Mouse (Mus musculus) neural tube, embryonic 11.5 days (tissue): ENCODE data around the gene Smpx. TPM values are rescaled to one million over a fixed set of nuclear protein-coding genes. Genes with fewer than 3 reads are reported as not detected.

Experiments
- ATAC-seq: fragments of 200-750 bp; cut with Nextera tagmentation; 2 replicates; pipeline ENCODE4 v1.8.0; 2017; ENCODE audit warnings: moderate number of reproducible peaks, mild to moderate bottlenecking, moderate TSS enrichment, moderate library complexity; ENCODE audit not compliant: insufficient read depth, low FRiP score, low TSS enrichment
- DNase-seq: peaks from one replicate; pipeline ENCODE4 v3.0.0-alpha.2; 2015; ENCODE audit warnings: low spot score
- H3K27ac ChIP-seq: fragments of 300-500 bp; sonication (generic); 2 replicates; pipeline ENCODE4 v1.5.1; 2014; ENCODE audit warnings: low read depth, mild to moderate bottlenecking, low read length
- H3K27me3 ChIP-seq: fragments of 300-500 bp; sonication (generic); 2 replicates; pipeline ENCODE4 v1.6.1; 2014; ENCODE audit warnings: mild to moderate bottlenecking, low read length, mixed read lengths; ENCODE audit not compliant: control insufficient read depth, insufficient read depth
- H3K36me3 ChIP-seq: fragments of 300-500 bp; sonication (generic); 2 replicates; pipeline ENCODE4 v1.6.1; 2014; ENCODE audit warnings: mild to moderate bottlenecking, low read length, moderate library complexity, mixed read lengths; ENCODE audit not compliant: control insufficient read depth, insufficient read depth
- H3K4me1 ChIP-seq: fragments of 300-500 bp; sonication (generic); 2 replicates; pipeline ENCODE4 v1.6.1; 2014; ENCODE audit warnings: low read length, mixed read lengths; ENCODE audit not compliant: control insufficient read depth, insufficient read depth
- H3K4me2 ChIP-seq: fragments of 300-500 bp; sonication (generic); 2 replicates; pipeline ENCODE4 v1.6.1; 2014; ENCODE audit warnings: low read depth, mild to moderate bottlenecking, moderate library complexity
- H3K4me3 ChIP-seq: fragments of 300-500 bp; sonication (generic); 2 replicates; pipeline ENCODE4 v1.5.1; 2014; ENCODE audit warnings: low read depth, low read length
- H3K9ac ChIP-seq: fragments of 300-500 bp; sonication (generic); 2 replicates; pipeline ENCODE4 v1.6.1; 2014; ENCODE audit warnings: mild to moderate bottlenecking, low read length
- H3K9me3 ChIP-seq: fragments of 300-500 bp; sonication (generic); 2 replicates; pipeline ENCODE4 v1.6.1; 2016; ENCODE audit warnings: low read length; ENCODE audit not compliant: control insufficient read depth
- WGBS: fragments of 180-500 bp; shearing (Covaris S2); extraction: QIAGEN DNeasy Blood & Tissue Kit; methylation state at CpG from one replicate; pipeline ENCODE4 v1.1.7; 2014; 5-methylcytosine and 5-hydroxymethylcytosine counted together
- polyA plus RNA-seq: library from polyadenylated mRNA; unstranded; fragments of >200 nt; fragmentation: Nextera tagmentation; extraction: Ambion mirVana; gene quantifications from 2 replicates; pipeline ENCODE4 v1.2.1, GENCODE M21; 2014

The Smpx gene
- polyA plus RNA-seq, 1 experiment from 2014 or later, result 1.1 TPM

GRCm38 (mm10) chrX:157719907-157720306, 21.2 kb downstream of the Smpx start:
- no peak for ATAC-seq
- Histone ChIP-seq H3K27ac (no peak overlapping the region), H3K27me3 (no peaks in the 10 kb centered on the region), H3K4me3 (no peak overlapping the region), H3K9me3 (no peaks in the 10 kb centered on the region), H3K9ac (no peak overlapping the region), H3K4me1 (no peaks in the 10 kb centered on the region), H3K36me3 (no peaks in the 10 kb centered on the region), H3K4me2 (no peak overlapping the region)
- no peak for DNase-seq
- 68% methylated on average over 3 of the region's 3 CpGs for WGBS

- Histone ChIP-seq H3K4me1 (no peaks in the 10 kb centered on the region), H3K4me2 (no peak overlapping the region), H3K4me3 (no peak overlapping the region), H3K9me3 (no peaks in the 10 kb centered on the region), H3K27ac (no peak overlapping the region), H3K36me3 (no peaks in the 10 kb centered on the region), H3K27me3 (no peaks in the 10 kb centered on the region), H3K9ac (no peak overlapping the region)
- peak; percentile 11 for DNase-seq
- WGBS, result 39% methylated on average over 7 of the region's 7 CpGs
- no peak for ATAC-seq
These were observed 32.1 kb downstream of the Smpx start for GRCm38 (mm10) chrX:157730622-157731341.

GRCm38 (mm10) chrX:157731658-157732314, 33.1 kb downstream of the Smpx start:
- no peaks in the 10 kb centered on the region for H3K36me3 ChIP-seq
- H3K9ac ChIP-seq, result no peak overlapping the region
- ATAC-seq (peak; percentile 83), DNase-seq (peak; percentile 76)
- 33% methylated on average over 9 of the region's 9 CpGs for WGBS
- no peak overlapping the region for H3K27ac ChIP-seq
- H3K4me1 ChIP-seq, result no peaks in the 10 kb centered on the region
- no peak overlapping the region for H3K4me3 ChIP-seq
- H3K9me3 ChIP-seq, result no peaks in the 10 kb centered on the region
- H3K4me2 ChIP-seq, result no peak overlapping the region
- H3K27me3 ChIP-seq, result no peaks in the 10 kb centered on the region

- Histone ChIP-seq H3K27ac (no peak overlapping the region), H3K9me3 (no peaks in the 10 kb centered on the region), H3K9ac (no peak overlapping the region), H3K4me2 (no peak overlapping the region), H3K4me3 (no peak overlapping the region), H3K27me3 (no peaks in the 10 kb centered on the region), H3K4me1 (no peaks in the 10 kb centered on the region), H3K36me3 (no peaks in the 10 kb centered on the region)
- WGBS, result 59% methylated on average over 3 of the region's 3 CpGs
- ATAC-seq (0 out of 2 replicates have a peak, but pooled peaks have one; percentile 46), DNase-seq (no peak)
These were observed 33.6 kb downstream of the Smpx start for GRCm38 (mm10) chrX:157732346-157732745.

GRCm38 (mm10) chrX:157733836-157734235, 35.1 kb downstream of the Smpx start:
- H3K4me1 ChIP-seq, result no peaks in the 10 kb centered on the region
- H3K4me3 ChIP-seq, result no peak overlapping the region
- no peak overlapping the region for H3K9ac ChIP-seq
- no peak overlapping the region for H3K27ac ChIP-seq
- no peaks in the 10 kb centered on the region for H3K9me3 ChIP-seq
- DNase-seq (no peak), ATAC-seq (no peak)
- no peaks in the 10 kb centered on the region for H3K27me3 ChIP-seq
- no peak overlapping the region for H3K4me2 ChIP-seq
- no peaks in the 10 kb centered on the region for H3K36me3 ChIP-seq
- WGBS, result 62% methylated on average over 2 of the region's 2 CpGs

GRCm38 (mm10) chrX:157734341-157734740, 35.6 kb downstream of the Smpx start:
- Histone ChIP-seq H3K4me1 (no peaks in the 10 kb centered on the region), H3K27me3 (no peaks in the 10 kb centered on the region), H3K9me3 (no peaks in the 10 kb centered on the region), H3K9ac (no peak overlapping the region), H3K4me2 (no peak overlapping the region), H3K4me3 (no peak overlapping the region), H3K27ac (no peak overlapping the region), H3K36me3 (no peaks in the 10 kb centered on the region)
- DNase-seq, result no peak
- WGBS, result 76% methylated on average over 1 of the region's 1 CpGs
- ATAC-seq, result no peak

GRCm38 (mm10) chrX:157747815-157748544, 49.3 kb downstream of the Smpx start:
- Histone ChIP-seq H3K9me3 (no peaks in the 10 kb centered on the region), H3K36me3 (no peaks in the 10 kb centered on the region), H3K4me1 (no peaks in the 10 kb centered on the region), H3K4me2 (no peak overlapping the region), H3K9ac (no peak overlapping the region), H3K27me3 (no peaks in the 10 kb centered on the region), H3K27ac (no peak overlapping the region), H3K4me3 (no peak overlapping the region)
- DNase-seq, result no peak
- no peak for ATAC-seq
- 80% methylated on average over 10 of the region's 10 CpGs for WGBS

GRCm38 (mm10) chrX:157754559-157754958, 55.8 kb downstream of the Smpx start:
- Histone ChIP-seq H3K36me3 (no peaks in the 10 kb centered on the region), H3K9ac (no peak overlapping the region), H3K27me3 (no peaks in the 10 kb centered on the region), H3K4me2 (no peak overlapping the region), H3K9me3 (no peaks in the 10 kb centered on the region), H3K4me1 (no peaks in the 10 kb centered on the region), H3K4me3 (no peak overlapping the region), H3K27ac (no peak overlapping the region)
- 53% methylated on average over 4 of the region's 4 CpGs for WGBS
- DNase-seq, result no peak
- ATAC-seq, result no peak
